Mouse (Mus musculus): ENCODE measurements around the gene Nol10.
"Not testable (repeated sequence)": the region's sequence is repeated elsewhere in the genome, so short reads cannot be mapped to it uniquely, and the experiment has no call there.

Nol10 gene

GRCm38 (mm10) chr12:17464550-17464949, 116.3 kb downstream of the Nol10 start:
- DNase-seq: not testable (repeated sequence)

- no peak for DNase-seq
Observed at GRCm38 (mm10) chr12:17466791-17467190, 118.5 kb downstream of the Nol10 start.

GRCm38 (mm10) chr12:17468359-17468758, 120.1 kb downstream of the Nol10 start:
- DNase-seq: no peak

- DNase-seq: no peak
Observed at GRCm38 (mm10) chr12:17469869-17470268, 121.6 kb downstream of the Nol10 start.

GRCm38 (mm10) chr12:17470528-17470927, 122.3 kb downstream of the Nol10 start:
- not testable (repeated sequence) for DNase-seq

GRCm38 (mm10) chr12:17471405-17471804, 123.1 kb downstream of the Nol10 start:
- DNase-seq: no peak

GRCm38 (mm10) chr12:17473128-17473527, 124.9 kb downstream of the Nol10 start:
- DNase-seq: no peak

- DNase-seq: no peak
Observed at GRCm38 (mm10) chr12:17473862-17474261, 125.6 kb downstream of the Nol10 start.

- no peak for DNase-seq
Observed at GRCm38 (mm10) chr12:17474681-17475080, 126.4 kb downstream of the Nol10 start.

GRCm38 (mm10) chr12:17475146-17475545, 126.9 kb downstream of the Nol10 start:
- no peak for DNase-seq

- no peak for DNase-seq
Observed at GRCm38 (mm10) chr12:17478196-17478595, 129.9 kb downstream of the Nol10 start.

- no peak for DNase-seq
Observed at GRCm38 (mm10) chr12:17478856-17479255, 130.6 kb downstream of the Nol10 start.

Data from cerebellum, adult 11 months (tissue).